In the genomic region with DNA sequence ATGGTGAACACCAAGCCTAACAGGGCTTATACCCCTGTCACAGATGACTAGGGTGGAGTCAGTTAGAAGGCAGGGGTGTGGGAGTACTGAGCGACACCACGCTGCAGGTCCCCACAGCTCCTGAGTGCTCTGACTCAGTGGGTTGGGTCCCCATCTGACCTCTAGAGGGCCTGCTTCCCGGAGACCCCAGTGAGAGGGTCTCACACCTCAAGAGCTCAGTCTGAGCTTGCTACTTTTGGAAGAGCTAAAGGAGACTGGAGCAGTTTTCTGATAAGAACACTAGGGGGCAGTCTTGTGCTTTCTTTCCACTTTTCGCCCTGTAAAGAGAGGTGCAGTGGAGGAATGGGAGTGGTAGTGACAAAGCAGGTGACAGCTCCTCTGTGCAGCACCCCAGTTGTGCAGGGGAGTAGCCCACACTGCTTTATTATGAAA, we compare ENCODE assay signal across 9 mouse cellular contexts. TPM values are rescaled to one million over a fixed set of nuclear protein-coding genes. Genes with fewer than 3 reads are reported as not detected.
A peak's percentile ranks its signal among the peaks of the same experiment; 100 is the strongest.
DNase-seq lines count a peak whose midpoint lies in the region; ATAC-seq and TF ChIP-seq lines count a peak whose summit lies in the region.
"Had no signal": no experiment of that assay in that cellular context is flagged by ENCODE, and none has a peak within 500 bp of the region (broad histone marks: within the 10 kb centered on the region; RNA-seq: fewer than 3 reads in every experiment).

No protein-coding gene starts in this region.

- no peak overlapping the region for H3K4me2 ChIP-seq in forebrain, embryonic 12.5 days
- no peak overlapping the region for H3K4me2 ChIP-seq in intestine, postnatal 0 days (replicated peaks; ENCODE audit: low read depth)

- H3K9me3 ChIP-seq in forebrain, embryonic 12.5 days: no peaks in the 10 kb centered on the region
- no peaks in the 10 kb centered on the region for H3K9me3 ChIP-seq in intestine, postnatal 0 days (ENCODE audit: control insufficient read depth)

- TF ChIP-seq CTCF in testis, adult 2 months (IDR thresholded peaks at IDR 0.05; ENCODE audit: control insufficient read depth, insufficient read depth, insufficient replicate concordance, low read depth, low read length): 0 out of 2 replicates have a peak, but pooled peaks have one; percentile 23
- peak; percentile 81; the same call in 1 of the 2 replicates for TF ChIP-seq CTCF in brain, embryonic 14.5 days (IDR thresholded peaks at IDR 0.05; ENCODE audit: borderline replicate concordance, extremely low read depth, insufficient read depth, insufficient read length)
- peak; percentile 86 for TF ChIP-seq CTCF in intestine, postnatal 0 days (IDR thresholded peaks at IDR 0.05; ENCODE audit: low read depth)

- ATAC-seq in forebrain, embryonic 12.5 days (ENCODE audit: low FRiP score): peak; percentile 76
- ATAC-seq in intestine, postnatal 0 days: peak; percentile 71
- ATAC-seq in megakaryocyte-erythroid progenitor cell, adult 5-6 weeks (replicated peaks; ENCODE audit: low FRiP score, low TSS enrichment, poor library complexity, severe bottlenecking): peak; percentile 65

- no peaks in the 10 kb centered on the region for H3K27me3 ChIP-seq in testis, adult 2 months (ENCODE audit: control insufficient read depth, insufficient read depth, low read length)
- no peaks in the 10 kb centered on the region for H3K27me3 ChIP-seq in forebrain, embryonic 12.5 days
- H3K27me3 ChIP-seq in intestine, postnatal 0 days (replicated peaks; ENCODE audit: control insufficient read depth, insufficient read depth, low read length): no peaks in the 10 kb centered on the region

- no peaks in the 10 kb centered on the region for H3K36me3 ChIP-seq in testis, adult 2 months (ENCODE audit: control insufficient read depth, insufficient read depth, low read length)
- H3K36me3 ChIP-seq in forebrain, embryonic 12.5 days (replicated peaks): no peaks in the 10 kb centered on the region
- H3K36me3 ChIP-seq in intestine, postnatal 0 days (ENCODE audit: control insufficient read depth, insufficient read depth): no peaks in the 10 kb centered on the region

- WGBS in forebrain, embryonic 12.5 days: 4% methylated on average over 4 of the region's 4 CpGs
- 11% methylated on average over 4 of the region's 4 CpGs for WGBS in intestine, postnatal 0 days

- no peaks in the 10 kb centered on the region for H3K4me1 ChIP-seq in testis, adult 2 months (ENCODE audit: control insufficient read depth, insufficient read depth, low read length)
- peaks cover 11% of the 10 kb centered on the region for H3K4me1 ChIP-seq in forebrain, embryonic 12.5 days
- H3K4me1 ChIP-seq in intestine, postnatal 0 days (replicated peaks; ENCODE audit: control insufficient read depth, insufficient read depth, low read length): no peaks in the 10 kb centered on the region

- no peak for TF ChIP-seq POLR2A in testis, adult 2 months (IDR thresholded peaks at IDR 0.05; ENCODE audit: control insufficient read depth, low read depth, low read length)
- no peak for TF ChIP-seq POLR2A in brain, embryonic 14.5 days (IDR thresholded peaks at IDR 0.05; ENCODE audit: borderline replicate concordance, extremely low read depth, insufficient read depth, insufficient read length, poor library complexity, severe bottlenecking)

- no peak overlapping the region for H3K4me3 ChIP-seq in testis, adult 2 months (ENCODE audit: control insufficient read depth, low read depth, low read length)
- H3K4me3 ChIP-seq in forebrain, embryonic 12.5 days (replicated peaks): no peak overlapping the region
- no peak overlapping the region for H3K4me3 ChIP-seq in intestine, postnatal 0 days (ENCODE audit: low read depth, low read length)

- DNase-seq in testis, postnatal 14 days (ENCODE audit: low spot score): no peak
- DNase-seq in brain, embryonic 14.5 days (ENCODE audit: low read depth): peak; percentile 84
- peak; percentile 80 for DNase-seq in thymus, postnatal 0 days (ENCODE audit: low spot score)
- no peak for DNase-seq in urinary bladder, postnatal 36 days (ENCODE audit: low spot score in 2 of 2)

- no peak overlapping the region for H3K9ac ChIP-seq in forebrain, embryonic 12.5 days
- H3K9ac ChIP-seq in intestine, postnatal 0 days (ENCODE audit: low read depth, low read length): no peak overlapping the region

- no peak overlapping the region for H3K27ac ChIP-seq in testis, adult 2 months (ENCODE audit: control insufficient read depth, insufficient read depth, low read depth, low read length)
- H3K27ac ChIP-seq in forebrain, embryonic 12.5 days: no peak overlapping the region
- H3K27ac ChIP-seq in intestine, postnatal 0 days (ENCODE audit: low read depth, low read length): no peak overlapping the region

RNA-seq across cellular contexts. Expression of gene Nacc2, which starts 30.9 kb away (rescaled TPM):
- polyA plus RNA-seq in testis, adult 2 months (2012; rRNA removed): 5.2 and 5.3 TPM in 2 replicates
- polyA plus RNA-seq in brain, embryonic 14.5 days (2012; rRNA removed): 12.0 and 14.8 TPM in 2 replicates
- polyA plus RNA-seq in forebrain, embryonic 12.5 days (2016; fragmentation: Nextera tagmentation; extraction: Ambion mirVana): 8.4 and 11.0 TPM in 2 replicates
- polyA plus RNA-seq in intestine, postnatal 0 days (2015; fragmentation: Nextera tagmentation; extraction: Ambion mirVana): 14.1 and 14.2 TPM in 2 replicates
- total RNA-seq in megakaryocyte-erythroid progenitor cell, adult 5-6 weeks (2014; fragmentation: Nextera tagmentation): 5.2 and 8.5 TPM in 2 replicates
- 3.8 and 3.9 TPM in 2 replicates for total RNA-seq in megakaryocyte-erythroid progenitor cell, adult 5-6 weeks (2017)
- 2.2 and 2.8 TPM in 2 replicates for polyA plus RNA-seq in thymus, postnatal 0 days (2015; fragmentation: Nextera tagmentation; extraction: Ambion mirVana)

RNA-seq across cellular contexts. Expression of gene Lhx3, which starts 54.2 kb away (rescaled TPM):
- polyA plus RNA-seq in testis, adult 2 months (2012; rRNA removed): 0.20 and 0.65 TPM in 2 replicates
- polyA plus RNA-seq in brain, embryonic 14.5 days (2012; rRNA removed): 1.6 and 3.3 TPM in 2 replicates
- polyA plus RNA-seq in forebrain, embryonic 12.5 days (2016; fragmentation: Nextera tagmentation; extraction: Ambion mirVana): 0.15 TPM in 1 of 2 replicates, not detected in the other
- polyA plus RNA-seq in intestine, postnatal 0 days (2015; fragmentation: Nextera tagmentation; extraction: Ambion mirVana): 0.10 TPM in 1 of 2 replicates, not detected in the other
- total RNA-seq in megakaryocyte-erythroid progenitor cell, adult 5-6 weeks (2014; fragmentation: Nextera tagmentation): not detected in 2 replicates
- not detected in 2 replicates for total RNA-seq in megakaryocyte-erythroid progenitor cell, adult 5-6 weeks (2017)
- 0.17 and 0.22 TPM in 2 replicates for polyA plus RNA-seq in thymus, postnatal 0 days (2015; fragmentation: Nextera tagmentation; extraction: Ambion mirVana)
- total RNA-seq: heart, postnatal 36 days had no signal

Comparison
In these comparisons a context has a peak if more than half of its experiments do, and no peak if none do; other contexts are left out.
1. CTCF ChIP-seq: peak in every context shown above with its lines; median percentile 86 in intestine, postnatal 0 days; 81 in brain, embryonic 14.5 days; 23 in testis, adult 2 months.
2. DNase-seq: peak in brain, embryonic 14.5 days (single experiment) and thymus, postnatal 0 days (single experiment); none in testis, postnatal 14 days (single experiment) and urinary bladder, postnatal 36 days (0 of 2).
3. Peak in every context shown above with its lines, with median percentiles within 50 percentile points of each other: ATAC-seq.